Mouse (Mus musculus) retina, postnatal 1 day (tissue): ENCODE measurements at regions not wholly inside any gene's neighbourhood (a gene's known extent, or its start where the extent isn't known, plus 50 kb on each side); places are given as distances from the start of the nearest gene placed in this dataset.

ENCODE experiments used
- DNase-seq: peaks from one replicate; pipeline ENCODE4 v3.0.0-alpha.2; 2012

DNA sequence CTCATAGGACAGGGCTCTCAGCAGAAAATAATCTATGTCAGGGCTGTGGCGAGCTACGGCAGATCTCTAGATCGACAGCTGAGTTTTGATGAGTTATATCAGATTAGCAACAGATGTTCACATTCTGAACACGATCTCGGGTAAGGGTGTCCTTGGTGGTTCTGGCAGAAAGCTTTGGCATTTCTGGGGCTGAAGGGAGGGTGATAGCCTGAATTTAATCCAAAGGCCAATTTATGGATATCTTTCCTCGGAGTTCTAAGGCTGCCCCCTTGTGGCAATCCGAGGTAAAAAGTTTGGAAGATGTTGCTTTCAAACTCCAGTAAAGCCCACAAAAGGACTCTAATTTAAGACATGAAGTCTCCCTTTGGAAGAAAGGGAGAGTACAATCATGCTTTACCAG, 101.3 kb upstream of the Luzp2 start:
- DNase-seq = peak; percentile 63

DNA sequence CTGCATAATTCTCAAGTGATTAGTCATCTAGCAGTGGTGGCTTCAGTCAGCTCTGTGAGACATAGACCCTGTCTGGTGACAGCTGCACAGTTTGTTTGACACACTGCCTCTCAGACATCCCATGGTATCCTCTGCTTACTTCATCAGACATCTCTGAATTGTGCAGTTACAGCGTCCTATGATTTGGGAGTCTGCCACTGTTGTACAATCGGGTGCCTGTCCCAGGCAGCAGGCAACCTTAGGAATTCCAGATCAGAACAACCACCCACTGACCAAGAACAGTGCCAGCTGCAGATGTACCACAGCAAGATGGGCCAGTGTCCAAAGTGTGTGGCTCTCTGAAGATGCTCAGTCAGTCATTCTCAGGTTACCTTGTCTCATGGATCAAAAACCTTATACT, 100.4 kb upstream of the Luzp2 start:
- no peak for DNase-seq

DNA sequence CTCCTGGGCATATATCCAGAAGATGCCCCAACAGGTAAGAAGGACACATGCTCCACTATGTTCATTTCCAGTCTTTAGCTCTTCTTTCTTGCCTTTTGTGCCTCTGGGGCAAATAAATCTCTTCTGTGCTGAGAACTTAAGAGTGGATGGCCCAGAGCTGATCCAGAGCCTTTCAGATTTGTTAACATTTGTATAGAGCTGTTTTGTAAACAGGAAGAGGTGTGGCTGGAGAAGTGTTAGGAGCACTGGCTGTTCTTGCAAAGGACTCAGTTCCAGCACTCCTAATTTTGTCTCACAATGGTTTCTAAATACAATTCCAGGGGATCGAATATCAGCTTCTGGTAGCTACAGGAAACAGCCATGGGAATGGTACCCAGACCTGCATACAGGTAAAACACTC, 68.0 kb upstream of the Luzp2 start:
- DNase-seq = no peak

DNA sequence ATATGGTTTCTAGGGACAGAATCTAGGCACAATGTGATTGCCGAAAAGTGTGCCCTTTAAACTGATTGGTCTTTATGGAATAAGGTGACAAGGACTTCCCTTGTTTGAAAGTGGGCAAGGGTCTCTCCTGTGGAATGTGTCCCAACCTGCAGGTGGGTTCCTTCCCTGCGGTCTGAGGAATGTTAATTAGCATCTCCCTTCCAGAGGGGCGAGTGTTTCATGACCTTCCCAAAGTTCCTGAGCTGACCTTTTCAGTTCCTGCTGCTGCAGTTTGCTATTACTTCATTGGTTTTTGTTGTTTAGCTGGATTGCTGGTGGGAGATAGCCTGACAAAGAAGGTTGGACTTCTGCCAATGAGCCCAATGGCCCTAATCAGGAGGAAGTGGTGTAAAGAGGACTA, 66.6 kb upstream of the Luzp2 start:
- DNase-seq = peak; percentile 7

DNA sequence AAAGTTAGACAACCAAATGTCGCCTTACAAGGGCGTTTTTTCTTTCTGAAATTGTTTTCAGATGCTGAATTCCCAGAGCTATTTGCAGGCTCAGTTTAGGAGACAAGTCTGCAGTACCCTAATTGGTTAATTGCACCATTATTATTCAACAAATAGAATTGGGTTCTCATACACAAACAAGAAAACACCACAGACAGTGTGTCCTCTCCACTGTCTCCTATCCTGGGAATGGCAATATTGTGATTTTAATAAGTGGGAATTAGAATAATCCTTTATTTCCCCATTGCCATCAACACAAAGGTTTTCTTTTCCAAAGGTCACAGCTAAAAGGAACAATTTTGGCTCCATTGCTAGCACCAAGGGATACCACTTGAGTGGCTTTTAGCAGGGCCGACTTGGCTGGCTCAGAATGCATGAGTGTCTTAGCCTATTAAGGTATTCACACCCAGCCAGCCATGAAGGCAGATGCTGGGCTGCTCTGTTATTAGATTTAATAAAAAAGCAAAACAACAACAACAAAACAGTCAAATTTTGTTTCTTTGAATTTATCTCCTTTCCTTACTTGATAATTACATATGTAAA, 53.3 kb upstream of the Luzp2 start:
- DNase-seq = peak; percentile 85

DNA sequence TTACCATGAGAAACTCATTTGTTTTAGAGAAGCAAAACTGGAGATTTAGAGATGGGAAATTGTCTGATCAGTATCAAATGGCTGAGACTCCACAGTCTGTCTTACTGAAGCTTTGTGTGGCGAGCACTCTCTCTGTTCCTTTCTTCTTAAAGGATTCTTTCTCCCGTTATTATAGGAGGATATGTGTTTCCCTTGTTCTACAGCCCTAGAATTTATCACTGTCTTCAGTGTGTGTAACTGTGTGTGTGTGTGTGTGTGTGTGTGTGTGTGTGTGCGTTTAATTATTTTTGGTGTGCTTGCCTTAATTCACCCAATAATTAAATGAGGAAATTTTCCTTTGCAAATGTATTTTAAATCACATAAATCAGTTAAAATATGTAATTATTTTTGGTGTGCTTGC, 52.7 kb upstream of the Luzp2 start:
- DNase-seq = no peak

DNA sequence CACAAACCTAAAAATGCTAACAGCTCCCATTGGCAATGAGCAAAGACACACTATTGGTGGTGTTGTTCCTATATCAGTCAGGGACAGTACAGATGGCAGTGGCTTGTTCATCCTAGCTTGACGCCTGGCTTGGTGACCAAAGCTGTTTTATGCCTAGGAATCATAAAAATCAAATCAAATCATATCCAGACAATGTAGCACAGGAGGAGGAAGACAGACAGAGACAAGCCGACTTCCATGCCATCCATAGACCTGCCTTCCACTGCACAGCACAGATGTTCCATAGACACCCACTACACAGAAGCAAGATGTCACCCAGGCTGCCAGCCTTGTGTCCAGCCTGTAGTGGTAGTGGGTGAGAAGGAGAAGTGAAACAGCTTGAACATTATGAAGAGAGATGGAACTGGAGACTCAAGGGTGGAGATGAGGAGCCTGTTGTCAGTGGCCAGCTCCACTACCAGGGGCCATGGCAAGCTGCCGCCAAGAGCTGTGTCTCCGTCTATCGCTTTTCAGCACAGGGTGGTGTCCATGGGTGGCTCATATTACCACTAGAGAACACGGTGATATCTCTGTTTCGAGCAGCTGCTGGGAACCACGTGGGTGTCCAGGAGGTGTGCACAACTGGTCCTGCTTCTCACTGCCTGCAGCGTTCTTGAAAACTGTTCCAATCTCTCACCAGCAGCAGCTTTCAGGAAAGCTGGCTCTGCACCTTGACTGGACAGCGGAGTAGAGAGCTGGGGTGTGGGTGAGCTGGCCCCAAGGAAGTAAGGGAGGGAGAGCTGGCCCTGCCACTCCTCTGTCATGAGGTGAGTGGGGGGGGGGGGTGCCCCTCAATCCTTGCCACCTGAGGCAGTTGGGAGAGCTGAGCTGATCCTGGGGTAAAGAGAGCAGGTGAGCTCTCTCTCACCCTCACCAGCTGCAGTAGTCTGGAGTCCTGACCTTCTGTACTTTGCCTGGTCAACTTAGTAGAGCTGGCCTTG, 51.5 kb upstream of the Luzp2 start:
- no peak for DNase-seq
